Mouse (Mus musculus) stomach, postnatal 0 days (tissue): ENCODE results near the gene Oas1g.

ENCODE experiments used
- CTCF ChIP-seq: IDR thresholded peaks from 2 replicates; pipeline ENCODE4 v1.5.1; 2016; ENCODE audit warnings: antibody characterized with exemption, low read depth, mild to moderate bottlenecking, moderate library complexity
- EP300 ChIP-seq: optimal IDR thresholded peaks from 2 replicates; pipeline ENCODE3; 2016; ENCODE audit warnings: antibody characterized with exemption

GRCm38 (mm10) chr5:120849601-120850136, 37.7 kb downstream of the Oas1g start:
- TF ChIP-seq CTCF (peak; percentile 81), EP300 (no peak)
